Mouse (Mus musculus) erythroid progenitor cell, adult 5-6 weeks (primary cell): Measurements from ENCODE around the gene Sult2b1. TPM values are rescaled to one million over a fixed set of nuclear protein-coding genes. Genes with fewer than 3 reads are reported as not detected.
A peak's percentile ranks its signal among the peaks of the same experiment; 100 is the strongest.

ENCODE experiments used
- ATAC-seq: replicated peaks from 2 replicates; pipeline ENCODE4 v1.8.0; 2016; ENCODE audit warnings: moderate number of reproducible peaks, mild to moderate bottlenecking, moderate TSS enrichment, inconsistent platforms; ENCODE audit not compliant: poor library complexity, low FRiP score, severe bottlenecking
- total RNA-seq, 2 experiments: library from RNA; stranded (forward) in 1 of 2; stranded (reverse) in 1 of 2; fragments of 150-400 nt in 1 of 2; fragments of 186-747, 209-891 nt in 1 of 2; gene quantifications; 2 replicates each; pipeline versions ENCODE4 v1.2.3 to v1.2.4; 2015 to 2017; ENCODE audit warnings: low replicate concordance in 2 of 2

Sult2b1 gene
- not detected in 2 replicates for total RNA-seq (2015; ENCODE audit: low replicate concordance)
- not detected in 2 replicates for total RNA-seq (2017; ENCODE audit: low replicate concordance)

GRCm38 (mm10) chr7:45784524-45785372 is at the start of gene Sult2b1:
Gene Sult2b1 (minus strand): TSS chr7:45784669.
- ATAC-seq: no peak

- ATAC-seq: no peak
These were observed 49.5 kb upstream of the Sult2b1 start for GRCm38 (mm10) chr7:45833924-45834323.

- no peak for ATAC-seq
These were observed 48.8 kb upstream of the Sult2b1 start for GRCm38 (mm10) chr7:45833148-45833790.

GRCm38 (mm10) chr7:45832428-45832827 is 48.0 kb upstream of the Sult2b1 start:
- ATAC-seq: no peak

- ATAC-seq: no peak
These were observed 46.7 kb upstream of the Sult2b1 start for GRCm38 (mm10) chr7:45831128-45831525.

GRCm38 (mm10) chr7:45830427-45831127 is 46.1 kb upstream of the Sult2b1 start, which contains the start of gene Grwd1:
Gene Grwd1 (minus strand): TSS chr7:45830944.
- ATAC-seq: peak; percentile 52

GRCm38 (mm10) chr7:45826631-45827030 is 42.2 kb upstream of the Sult2b1 start:
- ATAC-seq: no peak

- no peak for ATAC-seq
These were observed 40.1 kb upstream of the Sult2b1 start, which contains the start of gene Kcnj14 for GRCm38 (mm10) chr7:45824598-45824997. Gene Kcnj14 (minus strand): TSS chr7:45824782.

- no peak for ATAC-seq
These were observed 36.4 kb upstream of the Sult2b1 start for GRCm38 (mm10) chr7:45820913-45821312.

GRCm38 (mm10) chr7:45819843-45820242 is 35.4 kb upstream of the Sult2b1 start:
- no peak for ATAC-seq

GRCm38 (mm10) chr7:45815984-45816351 is 31.5 kb upstream of the Sult2b1 start:
- no peak for ATAC-seq

- ATAC-seq: no peak
These were observed 31.0 kb upstream of the Sult2b1 start for GRCm38 (mm10) chr7:45815323-45815983.

- ATAC-seq: no peak
These were observed 30.4 kb upstream of the Sult2b1 start for GRCm38 (mm10) chr7:45814841-45815240.

GRCm38 (mm10) chr7:45813787-45814779 is 29.6 kb upstream of the Sult2b1 start, which contains the start of gene Cyth2:
Gene Cyth2 (minus strand): TSS chr7:45814581.
- peak; percentile 95 for ATAC-seq

- ATAC-seq: no peak
These were observed 28.5 kb upstream of the Sult2b1 start for GRCm38 (mm10) chr7:45812921-45813320.

- ATAC-seq: no peak
These were observed 25.0 kb upstream of the Sult2b1 start for GRCm38 (mm10) chr7:45809276-45810075.

GRCm38 (mm10) chr7:45808471-45808870 is 24.0 kb upstream of the Sult2b1 start:
- ATAC-seq: no peak

GRCm38 (mm10) chr7:45805941-45806340 is 21.5 kb upstream of the Sult2b1 start:
- no peak for ATAC-seq
